Mouse (Mus musculus) midbrain, embryonic 11.5 days (tissue): Measurements from ENCODE around the gene Rem2. TPM values are rescaled to one million over a fixed set of nuclear protein-coding genes. Genes with fewer than 3 reads are reported as not detected.

Experiments used
- ATAC-seq: fragments of 200-750 bp; cut with Nextera tagmentation; 2 replicates; pipeline ENCODE4 v1.8.0; 2017; ENCODE audit warnings: moderate TSS enrichment, moderate library complexity; ENCODE audit not compliant: low FRiP score
- DNase-seq: peaks from one replicate; pipeline ENCODE4 v3.0.0; 2015; ENCODE audit warnings: low spot score; ENCODE audit errors: missing footprints
- H3K27ac ChIP-seq: fragments of 300-500 bp; sonication (generic); 2 replicates; pipeline ENCODE4 v1.5.1; 2014; ENCODE audit warnings: low read depth, low read length
- H3K27me3 ChIP-seq: fragments of 300-500 bp; sonication (generic); 2 replicates; pipeline ENCODE4 v1.6.1; 2014; ENCODE audit warnings: mild to moderate bottlenecking, low read length, moderate library complexity, mixed read lengths; ENCODE audit not compliant: control insufficient read depth, insufficient read depth
- H3K36me3 ChIP-seq: fragments of 300-500 bp; sonication (generic); 2 replicates; pipeline ENCODE4 v1.6.1; 2014; ENCODE audit warnings: mild to moderate bottlenecking, low read length, moderate library complexity, mixed read lengths; ENCODE audit not compliant: control insufficient read depth, insufficient read depth
- H3K4me1 ChIP-seq: fragments of 300-500 bp; sonication (generic); 2 replicates; pipeline ENCODE4 v1.6.1; 2014; ENCODE audit warnings: low read length; ENCODE audit not compliant: control insufficient read depth, insufficient read depth
- H3K4me2 ChIP-seq: fragments of 300-500 bp; sonication (generic); 2 replicates; pipeline ENCODE4 v1.6.1; 2014; ENCODE audit warnings: mild to moderate bottlenecking, moderate library complexity
- H3K4me3 ChIP-seq: fragments of 300-500 bp; sonication (generic); 2 replicates; pipeline ENCODE4 v1.5.1; 2014; ENCODE audit warnings: low read depth, low read length
- H3K9ac ChIP-seq: fragments of 300-500 bp; sonication (generic); 2 replicates; pipeline ENCODE4 v1.6.1; 2014; ENCODE audit warnings: low read length
- H3K9me3 ChIP-seq: fragments of 300-500 bp; sonication (generic); 2 replicates; pipeline ENCODE4 v1.6.1; 2016; ENCODE audit warnings: low read length; ENCODE audit not compliant: control insufficient read depth
- WGBS: fragments of 180-500 bp; shearing (Covaris S2); extraction: QIAGEN DNeasy Blood & Tissue Kit; methylation state at CpG from one replicate; pipeline ENCODE4 v1.1.7; 2014; 5-methylcytosine and 5-hydroxymethylcytosine counted together
- polyA plus RNA-seq: library from polyadenylated mRNA; unstranded; fragments of >200 nt; fragmentation: Nextera tagmentation; extraction: Ambion mirVana; gene quantifications from 2 replicates; pipeline ENCODE4 v1.2.1, GENCODE M21; 2014

Gene Rem2
- polyA plus RNA-seq: 33.6 and 34.4 TPM in 2 replicates

GRCm38 (mm10) chr14:54475941-54476844 is at the start of gene Rem2:
Gene Rem2 (plus strand): TSS chr14:54476100.
- ATAC-seq: peak; percentile 82

DNA sequence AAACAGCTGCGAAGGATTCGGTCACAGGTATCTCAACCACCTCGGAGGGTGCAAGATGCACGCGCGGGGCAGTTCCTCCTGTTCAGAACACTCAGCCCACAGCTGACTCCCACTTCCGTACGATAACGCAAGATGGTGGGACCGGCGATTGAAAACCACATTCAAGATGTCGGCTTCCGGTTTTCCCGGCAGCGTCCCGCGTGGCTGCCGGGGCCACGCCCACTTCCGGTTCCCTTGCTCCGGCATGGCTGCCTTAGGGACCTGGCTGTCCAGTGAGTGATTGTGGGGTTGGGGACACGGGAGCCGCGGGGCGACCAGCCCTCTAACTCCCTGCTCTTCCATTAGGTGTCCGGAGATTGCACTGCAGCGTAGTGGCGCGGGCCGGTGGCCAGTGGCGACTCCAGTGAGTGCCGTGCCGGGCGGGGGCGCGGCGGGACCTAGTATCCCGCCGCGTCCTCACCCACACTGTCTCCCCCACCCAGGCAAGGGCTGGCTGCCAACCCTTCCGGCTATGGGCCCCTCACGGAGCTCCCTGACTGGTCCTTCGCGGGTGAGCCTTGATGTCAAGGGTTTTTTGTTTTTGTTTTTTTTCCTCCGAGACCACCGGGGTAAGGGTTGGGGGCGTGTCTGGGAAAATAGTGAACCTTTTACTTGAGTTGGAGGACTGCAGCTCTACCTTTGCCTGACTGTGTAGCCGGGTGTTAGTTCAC is 49.1 kb upstream of the Rem2 start, which contains the start of gene Mrpl52:
Gene Mrpl52 (plus strand): TSS at position 221 of the 710 bp plus-strand sequence.
- ATAC-seq: peak; percentile 85
- Histone ChIP-seq H3K4me2 (peak within 1 kb of the TSS; percentile 52), H3K27ac (peak within 1 kb of the TSS; percentile 76), H3K27me3 (no peaks in the 10 kb centered on the region), H3K36me3 (no peaks in the 10 kb centered on the region), H3K9ac (peak within 1 kb of the TSS; percentile 88), H3K4me1 (peaks cover 19% of the 10 kb centered on the region), H3K9me3 (no peaks in the 10 kb centered on the region), H3K4me3 (peak within 1 kb of the TSS; percentile 86)
- peak; percentile 98 for DNase-seq
- WGBS: under 1% methylated on average over 48 of the region's 48 CpGs

More at GRCm38 (mm10) chr14:54475941-54476844, at the start of gene Rem2:
- Histone ChIP-seq H3K4me2 (peak within 1 kb of the TSS; percentile 90), H3K9me3 (no peaks in the 10 kb centered on the region), H3K27me3 (peaks cover 13% of the 10 kb centered on the region), H3K9ac (peak within 1 kb of the TSS; percentile 81), H3K4me3 (peak within 1 kb of the TSS; percentile 55), H3K4me1 (peaks cover 20% of the 10 kb centered on the region), H3K36me3 (no peaks in the 10 kb centered on the region), H3K27ac (peak within 1 kb of the TSS; percentile 35; the same call in 1 of the 2 replicates)
- WGBS: under 1% methylated on average over 23 of the region's 23 CpGs
- peak; percentile 97 for DNase-seq

DNA sequence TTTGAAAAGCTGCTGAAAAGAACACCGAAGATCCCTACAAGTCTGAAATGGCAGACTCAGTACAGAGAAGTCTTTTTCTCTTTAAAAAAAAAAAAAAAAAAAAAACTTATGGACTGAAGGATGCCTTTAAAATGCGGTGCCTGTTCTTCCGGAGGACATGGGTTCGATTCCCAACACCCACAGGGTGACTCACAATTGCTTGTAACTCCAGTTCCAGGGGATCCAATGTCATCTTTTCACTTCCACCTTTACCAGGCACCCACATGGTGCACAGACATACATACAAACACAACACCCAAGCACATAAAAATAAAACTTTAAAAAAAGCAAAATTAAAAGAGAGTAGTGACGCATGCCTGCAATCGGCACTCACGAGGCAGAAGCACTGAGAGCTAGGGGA is 48.2 kb upstream of the Rem2 start:
- DNase-seq: no peak
- Histone ChIP-seq H3K27me3 (peaks cover 7% of the 10 kb centered on the region; the same call in 1 of the 2 replicates), H3K4me2 (peak overlapping the region; percentile 52), H3K4me1 (peaks cover 24% of the 10 kb centered on the region), H3K9ac (no peak overlapping the region), H3K4me3 (peak overlapping the region; percentile 86; the same call in 1 of the 2 replicates), H3K9me3 (no peaks in the 10 kb centered on the region), H3K36me3 (no peaks in the 10 kb centered on the region), H3K27ac (no peak overlapping the region)
- WGBS: 93% methylated on average over 7 of the region's 7 CpGs
- ATAC-seq: no peak

- peaks cover 24% of the 10 kb centered on the region for H3K4me1 ChIP-seq
- no peak overlapping the region for H3K4me3 ChIP-seq
- no peak for ATAC-seq
- H3K36me3 ChIP-seq: no peaks in the 10 kb centered on the region
- no peak for DNase-seq
- no peaks in the 10 kb centered on the region for H3K9me3 ChIP-seq
- 94% methylated on average over 5 of the region's 5 CpGs for WGBS
- no peak overlapping the region for H3K27ac ChIP-seq
- H3K9ac ChIP-seq: no peak overlapping the region
- no peak overlapping the region for H3K4me2 ChIP-seq
- peaks cover 7% of the 10 kb centered on the region; the same call in 1 of the 2 replicates for H3K27me3 ChIP-seq
These were observed 47.5 kb upstream of the Rem2 start for GRCm38 (mm10) chr14:54428421-54428820.

- H3K4me1 ChIP-seq: peaks cover 28% of the 10 kb centered on the region
These were observed 46.4 kb upstream of the Rem2 start for GRCm38 (mm10) chr14:54429332-54430093.

DNA sequence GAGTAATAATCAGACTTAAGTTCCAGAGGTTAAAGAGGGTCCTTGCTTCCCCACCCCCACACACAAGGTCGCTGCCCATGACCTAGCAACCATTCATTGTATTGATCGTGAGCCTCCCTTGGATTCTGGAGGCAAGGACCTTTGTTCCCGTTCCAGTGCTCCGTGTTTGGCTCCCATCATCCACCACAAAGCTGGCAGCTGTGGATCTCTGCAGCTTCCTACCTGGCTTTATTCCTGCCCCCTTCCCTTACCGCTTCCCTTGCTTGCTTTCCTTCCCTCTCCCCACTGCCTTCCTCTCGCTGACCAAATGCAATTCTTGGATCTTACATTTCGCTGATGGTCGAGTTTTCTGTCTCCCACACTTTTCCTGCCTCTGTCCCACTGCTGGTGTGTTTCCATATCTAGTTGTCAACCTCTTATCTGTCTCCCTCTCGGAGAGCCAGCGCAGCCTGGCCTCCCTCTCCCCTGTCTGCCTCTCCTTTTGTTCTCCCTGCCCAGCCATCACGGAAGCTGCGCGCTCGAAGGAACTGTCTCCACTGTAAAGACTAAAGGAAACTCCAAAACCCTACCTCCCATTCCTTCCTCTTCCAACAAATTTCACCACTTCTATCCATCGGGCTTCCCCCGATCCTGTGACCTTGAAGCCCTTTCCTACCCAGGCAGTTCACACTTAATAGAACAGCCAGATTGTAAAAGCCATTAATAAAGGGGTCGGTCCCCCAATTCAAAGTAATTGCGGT is 45.3 kb upstream of the Rem2 start:
- H3K9me3 ChIP-seq: no peaks in the 10 kb centered on the region
- H3K9ac ChIP-seq: peak overlapping the region; percentile 69
- peaks cover 28% of the 10 kb centered on the region for H3K4me1 ChIP-seq
- DNase-seq (peak; percentile 95), ATAC-seq (no peak)
- 4% methylated on average over 18 of the region's 18 CpGs for WGBS
- H3K27me3 ChIP-seq: peaks cover 7% of the 10 kb centered on the region; the same call in 1 of the 2 replicates
- no peaks in the 10 kb centered on the region for H3K36me3 ChIP-seq
- H3K4me2 ChIP-seq: peak overlapping the region; percentile 54
- peak overlapping the region; percentile 41 for H3K4me3 ChIP-seq
- peak overlapping the region; percentile 70 for H3K27ac ChIP-seq

More at GRCm38 (mm10) chr14:54429332-54430093, 46.4 kb upstream of the Rem2 start:
- no peak overlapping the region for H3K4me3 ChIP-seq
- H3K9ac ChIP-seq: peak overlapping the region; percentile 69; the same call in 1 of the 2 replicates
- H3K4me2 ChIP-seq: no peak overlapping the region
- DNase-seq (no peak), ATAC-seq (no peak)
- 74% methylated on average over 7 of the region's 7 CpGs for WGBS
- no peaks in the 10 kb centered on the region for H3K36me3 ChIP-seq
- H3K9me3 ChIP-seq: no peaks in the 10 kb centered on the region
- peaks cover 7% of the 10 kb centered on the region; the same call in 1 of the 2 replicates for H3K27me3 ChIP-seq
- no peak overlapping the region for H3K27ac ChIP-seq

DNA sequence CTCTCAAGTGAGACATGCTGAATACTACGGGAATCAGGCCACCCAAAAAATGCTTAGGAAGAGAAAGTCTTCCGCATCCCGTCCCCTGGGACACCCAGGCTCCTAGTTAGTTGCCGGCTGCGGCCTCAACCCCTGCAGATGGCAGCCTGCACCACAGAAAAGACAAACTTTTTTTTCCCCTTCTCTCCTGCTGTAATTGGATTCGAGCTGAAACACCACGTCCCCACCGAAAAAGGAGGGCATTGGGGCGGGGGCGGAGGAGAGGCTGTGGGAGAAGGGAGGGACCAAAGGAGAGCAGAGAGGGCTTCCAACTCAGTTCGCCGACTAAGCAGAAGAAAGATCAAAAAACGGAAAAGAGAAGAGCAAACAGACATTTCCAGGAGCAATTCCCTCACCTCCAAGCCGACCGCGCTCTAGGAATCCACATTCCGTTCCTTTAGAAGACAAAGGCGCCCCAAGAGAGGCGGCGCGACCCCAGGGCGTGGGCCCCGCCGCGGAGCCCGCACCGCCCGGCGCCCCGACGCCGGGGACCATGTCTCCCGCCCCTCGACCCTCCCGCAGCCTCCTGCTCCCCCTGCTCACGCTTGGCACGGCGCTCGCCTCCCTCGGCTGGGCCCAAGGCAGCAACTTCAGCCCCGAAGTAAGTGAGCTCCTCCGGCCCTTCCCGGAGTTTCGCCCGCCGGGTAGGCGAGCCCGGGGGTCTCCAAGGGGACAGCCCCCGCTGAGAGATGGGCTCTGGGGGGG is 44.4 kb upstream of the Rem2 start, which contains the start of gene Mmp14:
Gene Mmp14 (plus strand): TSS at position 279 of the 744 bp plus-strand sequence.
- Histone ChIP-seq H3K4me3 (peak within 1 kb of the TSS; percentile 41), H3K27me3 (peaks cover 7% of the 10 kb centered on the region; the same call in 1 of the 2 replicates), H3K9ac (peak within 1 kb of the TSS; percentile 69), H3K4me1 (peaks cover 23% of the 10 kb centered on the region), H3K9me3 (no peaks in the 10 kb centered on the region), H3K4me2 (peak within 1 kb of the TSS; percentile 54), H3K27ac (peak within 1 kb of the TSS; percentile 70), H3K36me3 (no peaks in the 10 kb centered on the region)
- peak; percentile 44 for ATAC-seq
- peak; percentile 95 for DNase-seq
- WGBS: under 1% methylated on average over 43 of the region's 49 CpGs
